Mouse (Mus musculus) erythroblast, embryonic 14.5 days (primary cell): ENCODE measurements around the gene Gm20671. TPM values are rescaled to one million over a fixed set of nuclear protein-coding genes. Genes with fewer than 3 reads are reported as not detected.
"Not testable (repeated sequence)": the region's sequence is repeated elsewhere in the genome, so short reads cannot be mapped to it uniquely, and the experiment has no call there.

ENCODE experiments used
- H3K27me3 ChIP-seq: 2 replicates; pipeline ENCODE4 v1.6.1; 2012; ENCODE audit warnings: inconsistent platforms; ENCODE audit not compliant: control insufficient read depth
- H3K36me3 ChIP-seq: 2 replicates; pipeline ENCODE4 v1.6.1; 2012; ENCODE audit warnings: mild to moderate bottlenecking, inconsistent platforms; ENCODE audit not compliant: control insufficient read depth
- H3K4me1 ChIP-seq: 2 replicates; pipeline ENCODE4 v1.6.1; 2012; ENCODE audit warnings: inconsistent platforms; ENCODE audit not compliant: control insufficient read depth
- H3K4me3 ChIP-seq: replicated peaks from 2 replicates; pipeline ENCODE3; 2012; ENCODE audit warnings: moderate library complexity, mild to moderate bottlenecking, inconsistent platforms
- H3K9me3 ChIP-seq: 2 replicates; pipeline ENCODE4 v1.6.1; 2012; ENCODE audit warnings: low read length, inconsistent platforms, mixed read lengths; ENCODE audit not compliant: control insufficient read depth
- GATA1 ChIP-seq: IDR thresholded peaks from 2 replicates; pipeline ENCODE4 v1.6.1; 2012; ENCODE audit warnings: low read length, inconsistent platforms, mixed read lengths
- TAL1 ChIP-seq: IDR thresholded peaks from 3 replicates; pipeline ENCODE4 v1.6.1; 2012; ENCODE audit warnings: low read length, inconsistent platforms, mixed read lengths
- polyA plus RNA-seq: library from polyadenylated mRNA; stranded (reverse); fragments of >175 nt; gene quantifications from 2 replicates; pipeline ENCODE4 v1.2.3, GENCODE M21; 2012

The Gm20671 gene
- polyA plus RNA-seq: 0.06 TPM in 1 of 2 replicates, not detected in the other

GRCm38 (mm10) chr5:32827009-32827408 lies at the start of gene Gm20671:
TSS of gene Gm20671 (minus strand) at chr5:32827109.
- Histone ChIP-seq H3K9me3 (no peaks in the 10 kb centered on the region), H3K27me3 (no peaks in the 10 kb centered on the region), H3K4me3 (no peak within 1 kb of the TSS), H3K4me1 (no peaks in the 10 kb centered on the region), H3K36me3 (peaks cover 83% of the 10 kb centered on the region)
- no peak for TF ChIP-seq TAL1
- no peak for TF ChIP-seq GATA1

GRCm38 (mm10) chr5:32872346-32872745 lies 45.4 kb upstream of the Gm20671 start:
- Histone ChIP-seq H3K27me3 (no peaks in the 10 kb centered on the region), H3K9me3 (no peaks in the 10 kb centered on the region), H3K4me3 (no peak overlapping the region), H3K36me3 (peaks cover 75% of the 10 kb centered on the region), H3K4me1 (no peaks in the 10 kb centered on the region)
- TF ChIP-seq GATA1: no peak
- no peak for TF ChIP-seq TAL1

GRCm38 (mm10) chr5:32869389-32870024 lies 42.6 kb upstream of the Gm20671 start:
- Histone ChIP-seq H3K9me3 (no peaks in the 10 kb centered on the region), H3K36me3 (peaks cover 77% of the 10 kb centered on the region), H3K27me3 (no peaks in the 10 kb centered on the region), H3K4me1 (peaks cover 3% of the 10 kb centered on the region), H3K4me3 (no peak overlapping the region)
- TF ChIP-seq TAL1 (no peak), GATA1 (no peak)

- Histone ChIP-seq H3K4me1 (peaks cover 30% of the 10 kb centered on the region), H3K27me3 (no peaks in the 10 kb centered on the region), H3K9me3 (no peaks in the 10 kb centered on the region), H3K4me3 (peak within 1 kb of the TSS; percentile 97), H3K36me3 (peaks cover 32% of the 10 kb centered on the region)
- TF ChIP-seq TAL1: no peak
- TF ChIP-seq GATA1: no peak
Observed at GRCm38 (mm10) chr5:32863253-32864228, 36.6 kb upstream of the Gm20671 start, which contains the start of gene Depdc5. TSS of gene Depdc5 (plus strand) at chr5:32863701.

GRCm38 (mm10) chr5:32862469-32863132 lies 35.7 kb upstream of the Gm20671 start:
- TF ChIP-seq GATA1 (no peak), TAL1 (no peak)
- Histone ChIP-seq H3K36me3 (peaks cover 23% of the 10 kb centered on the region), H3K9me3 (no peaks in the 10 kb centered on the region), H3K4me3 (peak overlapping the region; percentile 97), H3K27me3 (no peaks in the 10 kb centered on the region), H3K4me1 (peaks cover 36% of the 10 kb centered on the region)

GRCm38 (mm10) chr5:32861082-32861481 lies 34.2 kb upstream of the Gm20671 start:
- TF ChIP-seq GATA1 (no peak), TAL1 (no peak)

GRCm38 (mm10) chr5:32857781-32858220 lies 30.9 kb upstream of the Gm20671 start:
- no peak for TF ChIP-seq TAL1
- no peak for TF ChIP-seq GATA1
- Histone ChIP-seq H3K36me3 (no peaks in the 10 kb centered on the region), H3K4me3 (peak overlapping the region; percentile 60), H3K9me3 (no peaks in the 10 kb centered on the region), H3K4me1 (peaks cover 52% of the 10 kb centered on the region), H3K27me3 (no peaks in the 10 kb centered on the region)

More at GRCm38 (mm10) chr5:32861082-32861481, 34.2 kb upstream of the Gm20671 start:
- Histone ChIP-seq H3K4me1 (peaks cover 47% of the 10 kb centered on the region), H3K27me3 (no peaks in the 10 kb centered on the region), H3K9me3 (no peaks in the 10 kb centered on the region), H3K4me3 (no peak overlapping the region), H3K36me3 (peaks cover 8% of the 10 kb centered on the region)

- not testable (repeated sequence) for H3K9me3 ChIP-seq, H3K27me3 ChIP-seq, H3K4me3 ChIP-seq
- Histone ChIP-seq H3K4me1 (peaks cover 62% of the 10 kb centered on the region), H3K36me3 (peaks cover 18% of the 10 kb centered on the region)
Observed at GRCm38 (mm10) chr5:32855274-32855673, 28.4 kb upstream of the Gm20671 start.

GRCm38 (mm10) chr5:32854818-32855217 lies 27.9 kb upstream of the Gm20671 start:
- H3K9me3 ChIP-seq: peaks cover 2% of the 10 kb centered on the region; the same call in 1 of the 2 replicates
- peaks cover 65% of the 10 kb centered on the region for H3K4me1 ChIP-seq
- no peaks in the 10 kb centered on the region for H3K27me3 ChIP-seq
- TF ChIP-seq GATA1 (no peak), TAL1 (no peak)
- H3K4me3 ChIP-seq: no peak overlapping the region
- H3K36me3 ChIP-seq: peaks cover 20% of the 10 kb centered on the region
